Mouse (Mus musculus): ENCODE data around the gene Usp43. TPM values are rescaled to one million over a fixed set of nuclear protein-coding genes. Genes with fewer than 3 reads are reported as not detected.

The Usp43 gene
- polyA plus RNA-seq, 1 experiment from 2014 or later, result 3.7 TPM

DNA sequence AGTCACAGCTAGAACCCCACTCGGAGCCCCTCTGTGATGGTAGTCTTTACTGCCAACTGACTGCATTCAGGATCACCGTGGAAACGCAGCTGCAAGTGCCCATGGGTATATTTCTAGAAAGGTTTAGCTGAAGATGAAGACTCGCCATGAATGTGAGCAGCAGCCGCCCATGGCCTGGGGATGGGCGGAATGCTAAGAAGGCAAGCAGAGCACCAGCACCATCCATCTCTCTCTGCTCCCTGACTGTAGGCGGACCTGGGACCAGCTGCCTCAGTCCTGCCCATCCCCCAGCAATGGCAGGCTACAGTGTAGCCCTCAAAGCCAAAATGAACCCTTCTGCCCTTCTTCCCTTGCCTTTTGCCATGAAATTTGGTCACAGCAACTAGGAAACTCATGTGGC, 26.3 kb downstream of the Usp43 start:
- Histone ChIP-seq H3K27ac (no peak overlapping the region), H3K4me1 (no peaks in the 10 kb centered on the region), H3K9me3 (no peaks in the 10 kb centered on the region), H3K4me2 (no peak overlapping the region), H3K27me3 (replicated peaks) (no peaks in the 10 kb centered on the region), H3K36me3 (no peaks in the 10 kb centered on the region), H3K4me3 (replicated peaks) (no peak overlapping the region), H3K9ac (no peak overlapping the region)
- 71% methylated on average over 7 of the region's 7 CpGs for WGBS
- ATAC-seq (ENCODE audit: insufficient read depth, low FRiP score, low read depth), result no peak

DNA sequence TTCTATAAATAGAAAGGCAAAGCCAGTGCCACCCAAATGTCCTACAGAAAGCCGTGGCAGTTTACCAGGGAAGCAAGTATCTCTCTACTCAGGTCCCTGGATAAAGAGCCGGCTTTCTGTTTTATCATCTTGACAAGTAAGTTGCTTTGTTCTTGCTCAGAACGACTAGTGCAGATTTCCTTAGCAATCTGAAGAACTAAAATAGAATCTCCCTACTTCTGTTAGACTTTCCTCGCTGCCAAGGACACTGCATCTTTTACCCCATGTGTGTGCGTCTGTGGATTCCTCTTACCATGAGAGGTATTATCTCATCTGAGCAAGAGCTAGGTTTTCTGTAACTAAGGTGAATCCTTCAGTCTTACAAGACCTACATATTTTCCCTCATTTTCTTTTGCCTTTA, 33.4 kb downstream of the Usp43 start:
- ATAC-seq (ENCODE audit: insufficient read depth, low FRiP score, low read depth), result no peak
- Histone ChIP-seq H3K36me3 (no peaks in the 10 kb centered on the region), H3K4me2 (no peak overlapping the region), H3K4me3 (replicated peaks) (no peak overlapping the region), H3K9ac (no peak overlapping the region), H3K27ac (no peak overlapping the region), H3K9me3 (no peaks in the 10 kb centered on the region), H3K4me1 (no peaks in the 10 kb centered on the region), H3K27me3 (replicated peaks) (no peaks in the 10 kb centered on the region)
- 72% methylated on average over 5 of the region's 5 CpGs for WGBS

DNA sequence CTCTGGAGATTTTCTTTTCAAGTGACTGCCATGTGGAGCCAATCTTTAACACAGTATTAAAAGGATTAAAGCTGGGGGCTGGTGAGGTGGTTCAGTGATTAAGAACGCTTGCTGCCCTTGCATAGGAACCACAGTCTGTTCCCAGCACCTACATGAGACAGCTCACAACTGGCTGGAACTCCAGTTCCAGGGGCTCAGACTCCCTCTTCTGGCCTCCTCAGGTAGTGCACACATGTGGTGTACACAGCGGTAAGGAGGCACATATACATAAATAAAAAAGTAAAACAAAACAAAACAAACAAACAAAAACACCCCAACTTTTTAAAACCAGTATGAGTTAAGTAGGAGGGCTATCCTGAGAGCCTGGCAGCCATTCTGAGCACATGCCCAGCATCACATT, 36.0 kb downstream of the Usp43 start:
- Histone ChIP-seq H3K27ac (no peak overlapping the region), H3K36me3 (no peaks in the 10 kb centered on the region), H3K9me3 (no peaks in the 10 kb centered on the region), H3K4me2 (no peak overlapping the region), H3K4me1 (no peaks in the 10 kb centered on the region), H3K9ac (no peak overlapping the region), H3K27me3 (replicated peaks) (no peaks in the 10 kb centered on the region), H3K4me3 (replicated peaks) (no peak overlapping the region)
- ATAC-seq (ENCODE audit: insufficient read depth, low FRiP score, low read depth), result no peak
- WGBS, result 86% methylated on average over 2 of the region's 2 CpGs

DNA sequence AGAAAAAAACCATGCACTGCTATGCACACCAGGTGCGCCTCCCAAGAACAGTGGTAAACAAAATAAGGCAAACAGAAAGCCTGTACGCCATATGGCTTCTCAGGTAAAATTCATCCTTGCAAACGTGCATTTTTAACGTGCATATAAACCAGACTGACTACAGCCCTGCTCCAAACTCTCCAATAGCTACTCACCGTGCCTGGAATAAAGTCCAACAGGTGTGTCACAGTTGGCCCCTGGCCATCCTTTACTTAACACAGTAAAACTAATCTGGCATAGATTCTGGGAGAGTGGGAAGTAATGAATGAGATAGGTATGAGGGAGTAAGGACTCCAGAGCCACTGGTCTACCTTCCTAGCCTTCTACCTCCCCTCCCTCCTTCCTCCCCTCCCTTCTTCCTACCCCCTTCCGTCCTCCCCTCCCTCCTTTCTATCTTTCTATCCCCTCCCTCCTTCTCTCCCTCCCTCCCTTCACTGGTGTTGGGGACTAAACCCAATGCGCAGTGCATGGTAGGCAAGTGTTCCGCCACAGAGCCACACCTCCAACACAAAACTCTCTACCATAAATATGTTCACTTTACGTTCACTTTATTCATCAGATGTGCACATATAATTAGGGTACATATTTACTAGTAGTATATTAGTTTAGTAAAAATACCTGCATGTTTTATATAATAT, 56.3 kb downstream of the Usp43 start:
- Histone ChIP-seq H3K4me1 (0 out of 2 replicates have a peak, but pooled peaks cover 2% of the 10 kb centered on the region), H3K9ac (no peak overlapping the region), H3K4me2 (no peak overlapping the region), H3K9me3 (no peaks in the 10 kb centered on the region), H3K36me3 (no peaks in the 10 kb centered on the region), H3K27ac (no peak overlapping the region), H3K27me3 (replicated peaks) (no peaks in the 10 kb centered on the region), H3K4me3 (replicated peaks) (no peak overlapping the region)
- WGBS, result 72% methylated on average over 9 of the region's 9 CpGs
- ATAC-seq (ENCODE audit: insufficient read depth, low FRiP score, low read depth), result no peak

DNA sequence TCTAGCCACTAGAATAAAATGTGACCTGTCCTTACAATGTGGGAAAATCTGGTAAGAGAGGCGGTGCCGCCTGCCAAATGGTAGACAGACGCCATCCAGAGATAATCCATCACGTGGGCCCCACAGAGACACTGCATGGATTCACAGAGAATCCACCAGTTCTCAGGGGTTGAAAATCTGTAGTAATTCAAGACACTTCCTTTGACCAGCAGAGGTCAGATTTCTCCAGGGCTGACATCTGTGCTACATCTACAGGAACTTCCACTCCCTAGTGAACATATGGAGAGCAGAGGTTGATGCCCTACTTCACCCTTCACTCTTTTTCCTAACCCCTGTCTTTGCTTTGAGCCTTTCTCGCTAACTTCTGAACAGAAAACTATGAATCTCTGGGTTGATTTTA, 56.9 kb downstream of the Usp43 start:
- Histone ChIP-seq H3K27me3 (replicated peaks) (no peaks in the 10 kb centered on the region), H3K36me3 (no peaks in the 10 kb centered on the region), H3K9ac (no peak overlapping the region), H3K27ac (no peak overlapping the region), H3K4me2 (no peak overlapping the region), H3K9me3 (no peaks in the 10 kb centered on the region), H3K4me3 (replicated peaks) (no peak overlapping the region), H3K4me1 (0 out of 2 replicates have a peak, but pooled peaks cover 2% of the 10 kb centered on the region)
- no peak for ATAC-seq (ENCODE audit: insufficient read depth, low FRiP score, low read depth)
- 63% methylated on average over 5 of the region's 5 CpGs for WGBS

DNA sequence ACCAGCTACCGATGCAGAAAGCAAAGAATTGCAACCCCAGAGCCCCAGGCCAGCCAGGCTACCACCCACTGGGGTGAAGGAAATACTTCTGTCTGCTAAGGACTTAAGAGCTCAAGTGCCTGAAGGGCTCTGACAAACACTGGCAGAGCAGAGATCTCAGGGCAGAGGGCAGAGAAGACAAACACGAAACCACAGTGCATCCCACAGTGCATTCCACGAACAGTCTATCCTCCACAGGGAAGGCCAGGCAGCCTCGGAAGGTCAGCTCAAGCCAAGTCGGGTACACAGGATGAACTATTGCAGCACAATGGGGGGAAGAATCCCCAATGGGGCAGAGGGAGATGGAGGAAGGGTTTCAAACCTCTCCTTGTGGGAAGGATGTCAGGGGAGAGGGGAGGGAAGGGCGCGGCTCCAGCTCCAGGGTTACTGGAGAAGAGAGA, 60.5 kb downstream of the Usp43 start:
- Histone ChIP-seq H3K4me3 (replicated peaks) (no peak overlapping the region), H3K4me1 (0 out of 2 replicates have a peak, but pooled peaks cover 2% of the 10 kb centered on the region), H3K27ac (no peak overlapping the region; the same call in 1 of the 2 replicates), H3K4me2 (no peak overlapping the region), H3K27me3 (replicated peaks) (no peaks in the 10 kb centered on the region), H3K9ac (no peak overlapping the region), H3K9me3 (no peaks in the 10 kb centered on the region), H3K36me3 (no peaks in the 10 kb centered on the region)
- 8% methylated on average over 7 of the region's 7 CpGs for WGBS
- no peak for ATAC-seq (ENCODE audit: insufficient read depth, low FRiP score, low read depth)

DNA sequence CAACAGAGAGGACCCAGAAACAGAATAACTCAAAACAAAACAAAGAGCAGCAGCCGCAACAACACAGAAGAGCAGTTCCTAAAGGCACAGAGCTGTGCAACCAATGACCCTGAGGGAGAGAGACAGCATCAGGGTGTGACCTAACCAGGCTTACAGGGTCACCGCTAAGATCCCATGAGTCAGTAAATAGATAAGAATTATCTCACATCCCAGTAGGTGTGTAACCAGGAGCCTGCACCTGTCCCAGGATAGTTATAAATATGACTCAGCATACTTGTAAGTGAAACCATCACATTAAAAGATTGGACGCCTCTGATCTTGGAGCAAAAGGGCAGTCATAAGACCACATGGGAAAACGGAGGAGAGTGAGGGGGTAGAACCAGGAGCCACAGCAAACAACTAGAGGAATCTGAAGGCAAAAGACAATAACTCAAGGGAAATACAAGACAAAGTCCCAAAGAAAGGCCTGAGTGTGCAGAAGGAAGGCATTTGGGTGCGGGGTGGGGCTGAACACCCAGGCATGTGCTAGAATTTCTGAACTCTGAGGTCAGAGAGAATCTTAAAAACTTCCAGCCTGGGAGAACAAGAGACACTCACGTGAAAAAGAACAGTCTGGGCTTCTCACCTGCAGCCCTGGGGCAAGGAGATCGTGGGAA, 61.1 kb downstream of the Usp43 start:
- no peak for ATAC-seq (ENCODE audit: insufficient read depth, low FRiP score, low read depth)
- WGBS, result 46% methylated on average over 7 of the region's 7 CpGs
- H3K4me3 ChIP-seq (replicated peaks), result no peak overlapping the region
- H3K9ac ChIP-seq, result no peak overlapping the region
- no peaks in the 10 kb centered on the region for H3K36me3 ChIP-seq
- H3K27ac ChIP-seq, result no peak overlapping the region; the same call in 1 of the 2 replicates
- 0 out of 2 replicates have a peak, but pooled peaks cover 2% of the 10 kb centered on the region for H3K4me1 ChIP-seq
- H3K9me3 ChIP-seq, result no peaks in the 10 kb centered on the region
- H3K4me2 ChIP-seq, result no peak overlapping the region
- no peaks in the 10 kb centered on the region for H3K27me3 ChIP-seq (replicated peaks)

DNA sequence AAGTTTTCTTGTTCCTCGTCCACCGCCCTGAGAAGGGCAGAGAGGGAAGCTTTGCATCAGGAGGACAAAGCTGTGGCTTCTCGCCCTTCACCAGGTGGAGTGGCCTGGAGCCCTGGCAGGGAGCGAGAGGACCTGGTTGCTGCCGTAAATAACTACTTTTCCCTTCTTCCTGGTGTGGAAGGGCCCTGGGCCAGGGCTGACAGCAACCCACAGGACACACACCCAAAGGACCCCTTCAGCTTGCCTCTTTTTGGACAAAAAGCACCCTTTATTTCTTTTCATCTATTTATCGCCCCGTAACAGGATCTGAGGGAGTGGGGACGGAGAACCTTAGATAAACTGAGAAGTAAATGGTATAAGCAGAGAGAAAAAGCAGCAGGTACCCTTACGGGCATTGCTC, 63.4 kb downstream of the Usp43 start:
- H3K4me2 ChIP-seq, result no peak overlapping the region
- H3K36me3 ChIP-seq, result no peaks in the 10 kb centered on the region
- no peaks in the 10 kb centered on the region for H3K9me3 ChIP-seq
- H3K9ac ChIP-seq, result no peak overlapping the region
- no peak for ATAC-seq (ENCODE audit: insufficient read depth, low FRiP score, low read depth)
- 80% methylated on average over 9 of the region's 9 CpGs for WGBS
- no peak overlapping the region for H3K27ac ChIP-seq
- H3K4me3 ChIP-seq (replicated peaks), result no peak overlapping the region
- H3K4me1 ChIP-seq, result 0 out of 2 replicates have a peak, but pooled peaks cover 2% of the 10 kb centered on the region
- no peaks in the 10 kb centered on the region for H3K27me3 ChIP-seq (replicated peaks)

DNA sequence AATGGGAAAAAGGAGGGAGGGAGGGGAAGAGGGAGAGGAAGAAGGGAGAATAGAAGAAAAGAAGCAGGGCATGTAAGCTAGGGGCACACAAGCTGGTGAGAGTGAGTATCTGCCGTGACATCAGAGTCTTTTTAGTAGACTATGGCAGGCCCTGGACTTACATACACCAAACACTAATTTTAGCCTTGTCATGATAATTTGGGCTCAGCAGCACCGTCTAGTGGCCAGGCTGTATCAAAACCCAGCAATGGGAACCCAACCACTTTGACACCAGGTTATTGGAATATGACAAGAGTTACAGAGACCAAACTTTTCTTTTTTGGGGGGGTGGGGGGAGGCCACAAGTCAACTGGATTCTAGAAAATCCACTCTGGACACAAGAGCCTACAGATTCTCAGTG, 66.9 kb downstream of the Usp43 start:
- Histone ChIP-seq H3K9me3 (no peaks in the 10 kb centered on the region), H3K36me3 (no peaks in the 10 kb centered on the region), H3K9ac (no peak overlapping the region), H3K4me3 (replicated peaks) (no peak overlapping the region), H3K27me3 (replicated peaks) (no peaks in the 10 kb centered on the region), H3K4me2 (no peak overlapping the region), H3K4me1 (no peaks in the 10 kb centered on the region), H3K27ac (no peak overlapping the region)
- WGBS, result 43% methylated on average over 2 of the region's 2 CpGs
- ATAC-seq (ENCODE audit: insufficient read depth, low FRiP score, low read depth), result no peak

DNA sequence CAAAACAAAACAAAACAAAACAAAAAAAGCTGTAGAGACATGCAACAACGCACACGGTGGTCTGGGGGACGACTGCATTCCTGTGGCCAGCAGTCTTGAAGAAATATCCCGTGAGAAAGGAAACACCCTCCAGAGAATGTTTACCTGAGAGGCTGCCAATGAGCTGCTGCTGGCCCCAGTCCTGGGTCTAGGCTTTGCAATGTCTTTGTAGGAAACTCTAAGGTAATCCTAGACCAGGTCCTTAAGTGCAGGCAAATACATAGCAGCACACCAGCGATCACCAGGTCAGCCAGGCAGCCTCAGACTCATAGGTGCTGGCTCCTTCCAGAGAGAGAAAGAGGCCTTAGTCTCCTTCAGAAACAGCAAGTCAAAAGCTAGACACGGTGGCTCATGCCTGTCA, 68.0 kb downstream of the Usp43 start:
- ATAC-seq (ENCODE audit: insufficient read depth, low FRiP score, low read depth), result no peak
- WGBS, result 33% methylated on average over 6 of the region's 6 CpGs
- no peak overlapping the region for H3K4me3 ChIP-seq (replicated peaks)
- no peaks in the 10 kb centered on the region for H3K4me1 ChIP-seq
- no peaks in the 10 kb centered on the region for H3K36me3 ChIP-seq
- H3K27me3 ChIP-seq (replicated peaks), result no peaks in the 10 kb centered on the region
- no peak overlapping the region for H3K4me2 ChIP-seq
- no peaks in the 10 kb centered on the region for H3K9me3 ChIP-seq
- no peak overlapping the region for H3K27ac ChIP-seq
- H3K9ac ChIP-seq, result no peak overlapping the region

DNA sequence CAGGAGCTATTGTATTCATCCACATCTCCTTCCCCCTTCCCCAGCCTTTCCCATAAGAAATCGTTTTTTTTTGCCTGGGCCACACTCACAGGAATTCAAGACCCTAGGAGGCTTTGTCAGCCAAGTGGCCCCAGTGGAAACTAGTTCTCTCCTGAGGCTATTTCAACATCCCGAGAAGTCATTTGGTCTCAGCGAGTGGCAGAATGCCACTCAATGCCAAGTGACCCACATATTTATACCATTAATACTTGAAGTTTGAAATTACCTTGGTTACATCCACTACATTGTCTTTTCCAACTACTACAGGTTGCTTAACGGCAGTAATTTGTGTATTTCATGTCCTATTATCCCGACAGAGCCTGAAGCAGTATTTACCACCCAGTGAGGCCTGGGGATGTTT, 70.2 kb downstream of the Usp43 start:
- no peak for ATAC-seq (ENCODE audit: insufficient read depth, low FRiP score, low read depth)
- Histone ChIP-seq H3K4me3 (replicated peaks) (no peak overlapping the region), H3K27ac (no peak overlapping the region), H3K36me3 (no peaks in the 10 kb centered on the region), H3K27me3 (replicated peaks) (no peaks in the 10 kb centered on the region), H3K4me1 (no peaks in the 10 kb centered on the region), H3K9ac (no peak overlapping the region), H3K4me2 (no peak overlapping the region), H3K9me3 (no peaks in the 10 kb centered on the region)
- WGBS, result 57% methylated on average over 5 of the region's 5 CpGs

DNA sequence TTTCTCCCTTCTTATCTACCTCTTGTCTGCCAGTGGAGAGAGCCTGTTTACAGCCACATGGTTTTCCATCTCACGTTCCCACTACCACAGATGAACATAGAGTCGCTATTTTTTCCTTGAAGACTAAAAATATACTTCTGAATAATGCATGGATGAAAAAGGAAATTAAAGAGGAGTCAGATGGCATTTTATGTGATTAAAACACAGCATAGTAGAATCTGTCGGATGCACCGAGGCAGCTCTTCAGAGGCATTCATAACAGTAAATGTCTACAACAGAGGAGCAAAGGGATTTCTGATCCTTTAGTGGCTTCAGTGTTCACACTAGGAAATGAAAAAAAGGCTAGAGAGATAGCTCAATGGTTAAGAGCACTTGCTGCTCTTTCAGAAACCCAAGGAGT, 76.8 kb downstream of the Usp43 start:
- Histone ChIP-seq H3K4me1 (no peaks in the 10 kb centered on the region), H3K4me2 (no peak overlapping the region), H3K4me3 (replicated peaks) (no peak overlapping the region), H3K9me3 (no peaks in the 10 kb centered on the region), H3K27me3 (replicated peaks) (no peaks in the 10 kb centered on the region), H3K36me3 (no peaks in the 10 kb centered on the region), H3K9ac (no peak overlapping the region), H3K27ac (no peak overlapping the region)
- ATAC-seq (ENCODE audit: insufficient read depth, low FRiP score, low read depth), result no peak
- WGBS, result 80% methylated on average over 4 of the region's 4 CpGs
